Mouse (Mus musculus) testis, adult 2 months (tissue): ENCODE results near the gene Gm10382.

Experiments
- CTCF ChIP-seq: fragments of 200-500 bp; IDR thresholded peaks from 2 replicates; pipeline ENCODE4 v1.5.1; 2012; ENCODE audit warnings: low read depth, mild to moderate bottlenecking, inconsistent platforms, low read length, moderate library complexity; ENCODE audit not compliant: control insufficient read depth, insufficient read depth, insufficient replicate concordance
- POLR2A ChIP-seq: fragments of 200-500 bp; IDR thresholded peaks from 2 replicates; pipeline ENCODE4 v1.6.1; 2012; ENCODE audit warnings: low read depth, mild to moderate bottlenecking, inconsistent platforms, low read length, moderate library complexity; ENCODE audit not compliant: control insufficient read depth

DNA sequence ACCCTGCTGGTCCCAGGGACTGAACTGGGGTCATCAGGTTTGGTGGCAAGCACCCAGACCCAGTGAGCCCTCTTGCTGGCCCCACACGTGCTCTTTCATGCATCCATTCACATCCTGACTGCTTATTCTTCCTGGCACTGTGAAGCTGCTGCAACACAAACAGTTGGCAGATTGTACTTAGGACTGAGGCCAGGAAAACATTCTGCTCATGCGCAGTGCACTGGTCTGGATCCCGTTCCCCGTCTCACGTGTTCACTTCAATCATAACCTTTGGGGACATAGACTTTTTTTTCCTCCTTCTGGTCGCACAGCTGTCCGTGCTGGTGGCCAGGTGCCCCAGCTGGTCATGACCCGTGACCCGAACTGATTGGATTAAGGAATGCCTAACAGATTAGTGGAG lies 28.6 kb upstream of the Gm10382 start:
- TF ChIP-seq CTCF: no peak
- no peak for TF ChIP-seq POLR2A
